8 mouse cellular contexts compared by ENCODE assay signal in genomic region chr11:111042175-111042574, GRCm38 (mm10). TPM values are rescaled to one million over a fixed set of nuclear protein-coding genes. Genes with fewer than 3 reads are reported as not detected.
A peak's percentile ranks its signal among the peaks of the same experiment; 100 is the strongest.
DNase-seq lines count a peak whose midpoint lies in the region; ATAC-seq lines count a peak whose summit lies in the region.

No protein-coding gene starts in this region.

- no peak overlapping the region for H3K9ac ChIP-seq in heart, embryonic 12.5 days

- H3K4me2 ChIP-seq in heart, embryonic 12.5 days, result no peak overlapping the region

- H3K4me3 ChIP-seq in heart, embryonic 12.5 days, result no peak overlapping the region

- ATAC-seq in heart, embryonic 12.5 days (ENCODE audit: insufficient number of reproducible peaks, low FRiP score), result no peak

- H3K36me3 ChIP-seq in heart, embryonic 12.5 days, result no peaks in the 10 kb centered on the region

- no peaks in the 10 kb centered on the region for H3K4me1 ChIP-seq in heart, embryonic 12.5 days (replicated peaks)

- no peak overlapping the region for H3K27ac ChIP-seq in heart, embryonic 12.5 days (ENCODE audit: poor library complexity, severe bottlenecking)

- DNase-seq in heart, adult 8-10 months (ENCODE audit: low spot score), result peak; percentile 40
- DNase-seq in ovary, postnatal 14 days (ENCODE audit: low spot score), result peak; percentile 32
- no peak for DNase-seq in ovary, adult 18-20 months (ENCODE audit: low spot score)
- peak; percentile 25 to 36 for DNase-seq in adrenal gland, postnatal 36 days
- DNase-seq in lung, postnatal 10 days, result peak; percentile 34
- DNase-seq in frontal cortex, postnatal 10 days (ENCODE audit: low spot score in 2 of 2), result no peak
- DNase-seq in cerebellum, adult 9-11 months, result no peak

- H3K9me3 ChIP-seq in heart, embryonic 12.5 days (replicated peaks), result no peaks in the 10 kb centered on the region

- H3K27me3 ChIP-seq in heart, embryonic 12.5 days (replicated peaks), result no peaks in the 10 kb centered on the region

- WGBS in heart, embryonic 12.5 days, result 43% methylated on average over 5 of the region's 5 CpGs

RNA-seq across cellular contexts. Expression of gene Kcnj2, which starts 23.8 kb away (rescaled TPM):
- total RNA-seq in heart, adult 8-10 months (2022), result 10 to 100 TPM; 32.8 to 51.7 (median 39.3) TPM
- 4.5 and 4.6 TPM in 2 replicates for polyA plus RNA-seq in heart, embryonic 12.5 days (2016; fragmentation: Nextera tagmentation; extraction: Ambion mirVana)
- total RNA-seq in adrenal gland, postnatal 36 days (2021), result 10 to 100 TPM in 1 of 2 experiments, 1 to 10 TPM in 1; 8.4 to 12.5 TPM

Comparison
In these comparisons a context has a peak if more than half of its experiments do, and no peak if none do; other contexts are left out.
1. DNase-seq: peak in heart, adult 8-10 months (single experiment), ovary, postnatal 14 days (single experiment), adrenal gland, postnatal 36 days (2 of 2) and lung, postnatal 10 days (single experiment); none in ovary, adult 18-20 months (single experiment), frontal cortex, postnatal 10 days (0 of 2) and cerebellum, adult 9-11 months (single experiment).